Mouse (Mus musculus): ENCODE measurements around the gene Serpinb9b. TPM values are rescaled to one million over a fixed set of nuclear protein-coding genes. Genes with fewer than 3 reads are reported as not detected.

Gene Serpinb9b
- polyA plus RNA-seq, 1 experiment = not detected

DNA sequence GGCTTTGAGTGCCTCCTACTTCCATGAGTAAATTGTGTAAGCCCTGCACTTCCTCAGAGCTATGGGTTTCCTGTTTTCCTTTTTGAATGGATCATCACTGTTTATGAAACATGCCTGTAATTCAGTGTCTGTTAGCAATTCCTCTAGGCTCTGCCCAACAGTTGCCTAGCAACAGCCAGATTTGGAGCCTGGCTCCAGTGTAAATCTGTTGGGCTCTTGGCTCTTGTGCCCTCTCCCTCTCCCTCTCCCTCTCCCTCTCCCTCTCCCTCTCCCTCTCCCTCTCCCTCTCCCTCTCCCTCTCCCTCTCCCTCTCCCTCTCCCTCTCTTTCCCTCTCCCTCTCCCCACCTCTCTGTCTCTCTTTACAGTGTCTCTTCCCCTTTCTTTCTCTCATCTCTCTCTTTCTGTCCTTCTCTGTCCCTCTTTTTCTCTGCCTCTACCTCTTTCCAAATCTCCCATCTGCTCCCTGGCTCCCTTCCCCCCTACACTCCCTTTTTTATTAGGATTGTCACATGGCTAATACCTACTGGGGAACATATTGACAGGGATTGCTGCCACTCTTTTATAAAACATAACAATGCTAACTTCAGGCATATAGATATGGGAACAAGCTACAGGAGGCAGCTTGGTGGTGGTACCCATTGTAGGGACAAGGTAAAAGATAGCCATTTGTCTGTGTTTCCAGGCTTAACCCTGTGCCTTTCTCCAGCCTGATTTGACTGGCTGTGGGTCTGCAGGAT lies 58.6 kb downstream of the Serpinb9b start:
- H3K27me3 ChIP-seq (ENCODE audit: control insufficient read depth) = no peaks in the 10 kb centered on the region; the same call in 1 of the 2 replicates
- no peaks in the 10 kb centered on the region for H3K4me1 ChIP-seq (ENCODE audit: control insufficient read depth)
- H3K36me3 ChIP-seq (ENCODE audit: control insufficient read depth) = no peaks in the 10 kb centered on the region
- TF ChIP-seq TAL1 (IDR thresholded peaks at IDR 0.05; ENCODE audit: low read length) (no peak), GATA1 (IDR thresholded peaks at IDR 0.05; ENCODE audit: low read length) (no peak)
- no peak overlapping the region for H3K4me3 ChIP-seq (replicated peaks)
- peaks cover 12% of the 10 kb centered on the region for H3K9me3 ChIP-seq (ENCODE audit: control insufficient read depth, low read length)

DNA sequence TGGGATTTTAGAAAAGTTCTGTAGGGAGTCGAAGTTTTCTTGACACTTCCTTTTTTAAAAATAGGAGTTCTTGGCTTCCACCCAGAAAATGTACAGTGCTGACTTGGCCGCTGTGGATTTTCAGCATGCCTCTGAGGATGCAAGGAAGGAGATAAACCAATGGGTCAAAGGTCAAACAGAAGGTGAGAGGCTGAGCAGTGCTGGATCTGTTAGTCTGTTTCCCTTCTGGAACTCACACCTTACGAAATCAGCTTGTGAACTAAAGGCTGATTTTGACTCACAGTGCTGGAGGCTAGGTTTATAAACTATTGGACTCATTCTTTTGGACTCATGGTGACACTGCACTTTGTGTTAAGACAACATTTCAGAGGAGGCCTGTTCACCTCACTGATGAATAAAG lies 62.4 kb downstream of the Serpinb9b start:
- no peak for TF ChIP-seq GATA1 (IDR thresholded peaks at IDR 0.05; ENCODE audit: low read length)
- no peak for TF ChIP-seq TAL1 (IDR thresholded peaks at IDR 0.05; ENCODE audit: low read length)
- Histone ChIP-seq H3K4me1 (ENCODE audit: control insufficient read depth) (no peaks in the 10 kb centered on the region), H3K36me3 (ENCODE audit: control insufficient read depth) (no peaks in the 10 kb centered on the region), H3K9me3 (ENCODE audit: control insufficient read depth, low read length) (peaks cover 12% of the 10 kb centered on the region), H3K27me3 (ENCODE audit: control insufficient read depth) (no peaks in the 10 kb centered on the region; the same call in 1 of the 2 replicates), H3K4me3 (replicated peaks) (no peak overlapping the region)

DNA sequence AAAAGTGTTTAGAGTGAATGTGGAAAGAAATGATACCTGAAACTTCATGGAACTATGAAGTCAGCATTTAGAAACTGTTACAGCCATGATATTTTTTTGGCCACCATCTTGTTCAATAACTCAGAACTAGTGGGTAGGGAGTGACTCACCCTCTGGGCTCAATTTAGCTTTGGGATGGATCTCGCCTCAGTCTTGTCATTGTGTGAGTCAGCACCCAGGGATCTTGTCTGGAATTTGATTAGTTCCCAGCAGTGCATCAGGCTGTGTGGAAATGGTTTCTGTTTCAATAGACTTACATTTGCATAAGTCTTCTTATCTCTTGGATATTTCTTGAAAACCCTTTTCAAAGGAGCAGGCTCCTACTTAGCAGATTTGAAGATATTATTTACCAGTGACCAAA lies 63.3 kb downstream of the Serpinb9b start:
- Histone ChIP-seq H3K36me3 (ENCODE audit: control insufficient read depth) (no peaks in the 10 kb centered on the region), H3K4me1 (ENCODE audit: control insufficient read depth) (no peaks in the 10 kb centered on the region), H3K4me3 (replicated peaks) (no peak overlapping the region), H3K9me3 (ENCODE audit: control insufficient read depth, low read length) (peaks cover 12% of the 10 kb centered on the region), H3K27me3 (ENCODE audit: control insufficient read depth) (no peaks in the 10 kb centered on the region; the same call in 1 of the 2 replicates)
- TF ChIP-seq TAL1 (IDR thresholded peaks at IDR 0.05; ENCODE audit: low read length) (no peak), GATA1 (IDR thresholded peaks at IDR 0.05; ENCODE audit: low read length) (no peak)

DNA sequence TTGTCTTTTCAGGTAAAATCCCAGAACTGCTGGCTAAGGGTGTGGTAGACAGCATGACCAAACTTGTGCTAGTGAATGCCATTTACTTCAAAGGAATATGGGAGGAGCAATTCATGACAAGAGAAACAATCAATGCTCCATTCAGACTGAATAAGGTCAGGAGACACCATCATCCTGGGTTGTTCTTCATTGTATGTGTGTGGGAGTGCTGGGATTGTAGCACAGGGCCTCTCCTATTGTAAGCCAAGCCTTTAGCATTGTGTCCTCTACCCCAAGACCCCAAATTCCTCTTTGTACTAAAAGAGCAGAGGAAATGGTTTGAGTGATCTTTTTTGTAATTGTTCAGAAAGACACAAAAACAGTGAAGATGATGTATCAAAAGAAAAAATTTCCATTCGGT lies 64.1 kb downstream of the Serpinb9b start:
- no peaks in the 10 kb centered on the region; the same call in 1 of the 2 replicates for H3K27me3 ChIP-seq (ENCODE audit: control insufficient read depth)
- no peak for TF ChIP-seq TAL1 (IDR thresholded peaks at IDR 0.05; ENCODE audit: low read length)
- TF ChIP-seq GATA1 (IDR thresholded peaks at IDR 0.05; ENCODE audit: low read length) = no peak

More for the DNA sequence above, 64.1 kb downstream of the Serpinb9b start:
- Histone ChIP-seq H3K4me1 (ENCODE audit: control insufficient read depth) (no peaks in the 10 kb centered on the region), H3K9me3 (ENCODE audit: control insufficient read depth, low read length) (peaks cover 12% of the 10 kb centered on the region), H3K4me3 (replicated peaks) (no peak overlapping the region), H3K36me3 (ENCODE audit: control insufficient read depth) (no peaks in the 10 kb centered on the region)

Other genes starting within 250 kb of the Serpinb9b start
- gene Mylk4, start 243.5 kb upstream of the Serpinb9b start, polyA plus RNA-seq (2012) = not detected in 2 replicates
- gene Wrnip1, start 225.4 kb upstream of the Serpinb9b start, polyA plus RNA-seq (2012) = 3.6 and 3.7 TPM in 2 replicates
- not detected in 2 replicates for gene D930007J09Rik, start 224.6 kb upstream of the Serpinb9b start, polyA plus RNA-seq (2012)
- gene Serpinb1a, start 176.2 kb upstream of the Serpinb9b start, polyA plus RNA-seq (2012) = 0.04 TPM in 1 of 2 replicates, not detected in the other
- not detected in 2 replicates for gene Serpinb1c, start 129.2 kb upstream of the Serpinb9b start, polyA plus RNA-seq (2012)
- 0.07 and 0.09 TPM in 2 replicates for gene Serpinb6b, start 62.2 kb upstream of the Serpinb9b start, polyA plus RNA-seq (2012)
- gene Serpinb9, start 24.2 kb upstream of the Serpinb9b start, polyA plus RNA-seq (2012) = 0.01 TPM in 1 of 2 replicates, not detected in the other
- gene Serpinb1b, start 51.2 kb downstream of the Serpinb9b start, polyA plus RNA-seq (2012) = not detected in 2 replicates
- gene Serpinb9c, start 132.3 kb downstream of the Serpinb9b start, polyA plus RNA-seq (2012) = not detected in 2 replicates
- gene Serpinb9d, start 165.5 kb downstream of the Serpinb9b start, polyA plus RNA-seq (2012) = not detected in 2 replicates
- not detected in 2 replicates for gene Serpinb9e, start 222.2 kb downstream of the Serpinb9b start, polyA plus RNA-seq (2012)

Data from erythroblast, embryonic 14.5 days (primary cell).